Mouse (Mus musculus) limb, embryonic 14.5 days (tissue): ENCODE measurements around the gene Gsg1l. TPM values are rescaled to one million over a fixed set of nuclear protein-coding genes. Genes with fewer than 3 reads are reported as not detected.

Source experiments
- ATAC-seq: fragments of 200-750 bp; cut with Nextera tagmentation; 2 replicates; pipeline ENCODE4 v1.8.0; 2017; ENCODE audit warnings: low read depth, moderate number of reproducible peaks, moderate TSS enrichment; ENCODE audit not compliant: low FRiP score
- DNase-seq: peaks from one replicate; pipeline ENCODE4 v3.0.0-alpha.2; 2015; ENCODE audit warnings: low spot score
- H3K27ac ChIP-seq: fragments of 300-500 bp; sonication (generic); replicated peaks from 2 replicates; pipeline ENCODE4 v1.5.1; 2014; ENCODE audit warnings: low read depth, mild to moderate bottlenecking, low read length, moderate library complexity, mixed read lengths
- H3K27me3 ChIP-seq: fragments of 300-500 bp; sonication (generic); 2 replicates; pipeline ENCODE4 v1.6.1; 2014; ENCODE audit warnings: low read length, mixed read lengths; ENCODE audit not compliant: control insufficient read depth, insufficient read depth
- H3K36me3 ChIP-seq: fragments of 300-500 bp; sonication (generic); 2 replicates; pipeline ENCODE4 v1.6.1; 2014; ENCODE audit warnings: mild to moderate bottlenecking, low read length, moderate library complexity, mixed read lengths; ENCODE audit not compliant: control insufficient read depth, insufficient read depth
- H3K4me1 ChIP-seq: fragments of 300-500 bp; sonication (generic); 2 replicates; pipeline ENCODE4 v1.6.1; 2014; ENCODE audit warnings: antibody characterized with exemption, low read length, mixed read lengths; ENCODE audit not compliant: control insufficient read depth, insufficient read depth
- H3K4me2 ChIP-seq: fragments of 300-500 bp; sonication (generic); replicated peaks from 2 replicates; pipeline ENCODE4 v1.6.1; 2014; ENCODE audit warnings: low read depth, mild to moderate bottlenecking, low read length, moderate library complexity; ENCODE audit not compliant: severe bottlenecking
- H3K4me3 ChIP-seq: fragments of 300-500 bp; sonication (generic); replicated peaks from 2 replicates; pipeline ENCODE4 v1.5.1; 2014; ENCODE audit warnings: low read length
- H3K9ac ChIP-seq: fragments of 300-500 bp; sonication (generic); 2 replicates; pipeline ENCODE4 v1.6.1; 2014; ENCODE audit warnings: mild to moderate bottlenecking, low read depth, low read length, moderate library complexity; ENCODE audit not compliant: severe bottlenecking
- H3K9me3 ChIP-seq: fragments of 300-500 bp; sonication (generic); 2 replicates; pipeline ENCODE4 v1.6.1; 2016; ENCODE audit warnings: low read length; ENCODE audit not compliant: control insufficient read depth
- POLR2A ChIP-seq: fragments of 200-500 bp; IDR thresholded peaks from 2 replicates; pipeline ENCODE4 v1.8.0; 2012; ENCODE audit warnings: inconsistent platforms, mild to moderate bottlenecking, moderate library complexity, borderline replicate concordance; ENCODE audit not compliant: insufficient read depth, insufficient read length; ENCODE audit errors: extremely low read depth
- WGBS: fragments of 180-500 bp; shearing (Covaris S2); extraction: QIAGEN DNeasy Blood & Tissue Kit; methylation state at CpG from one replicate; pipeline ENCODE4 v1.1.7; 2014; 5-methylcytosine and 5-hydroxymethylcytosine counted together
- polyA plus RNA-seq, 2 experiments: library from polyadenylated mRNA; depleted of rRNA in 1 of 2; stranded (reverse) in 1 of 2; unstranded in 1 of 2; fragments of >200 nt; fragmentation: Nextera tagmentation in 1 of 2; extraction: Ambion mirVana in 1 of 2; gene quantifications; 2 replicates each; pipeline versions ENCODE4 v1.2.1 to v1.2.3; 2012 to 2014

The Gsg1l gene
- polyA plus RNA-seq, 2 experiments, result 2.4 to 4.3 TPM

- H3K27ac ChIP-seq, result no peak overlapping the region
- no peaks in the 10 kb centered on the region for H3K36me3 ChIP-seq
- H3K9ac ChIP-seq, result no peak overlapping the region
- H3K9me3 ChIP-seq, result no peaks in the 10 kb centered on the region
- H3K4me1 ChIP-seq, result no peaks in the 10 kb centered on the region
- ATAC-seq (no peak), DNase-seq (no peak)
- 75% methylated on average over 3 of the region's 3 CpGs for WGBS
- no peak for TF ChIP-seq POLR2A
- no peak overlapping the region for H3K4me2 ChIP-seq
- H3K4me3 ChIP-seq, result no peak overlapping the region
- H3K27me3 ChIP-seq, result no peaks in the 10 kb centered on the region
Observed at GRCm38 (mm10) chr7:125987117-125987516, 95.1 kb downstream of the Gsg1l start.

- DNase-seq, result peak; percentile 38
- H3K9me3 ChIP-seq, result no peaks in the 10 kb centered on the region
- H3K4me3 ChIP-seq, result no peak overlapping the region
- no peaks in the 10 kb centered on the region for H3K27me3 ChIP-seq
- no peaks in the 10 kb centered on the region for H3K36me3 ChIP-seq
- 62% methylated on average over 10 of the region's 10 CpGs for WGBS
- no peak overlapping the region for H3K4me2 ChIP-seq
- ATAC-seq, result no peak
- H3K9ac ChIP-seq, result no peak overlapping the region
- TF ChIP-seq POLR2A, result no peak
- H3K4me1 ChIP-seq, result no peaks in the 10 kb centered on the region
- H3K27ac ChIP-seq, result no peak overlapping the region
Observed at GRCm38 (mm10) chr7:125985565-125985964, 96.6 kb downstream of the Gsg1l start.

DNA sequence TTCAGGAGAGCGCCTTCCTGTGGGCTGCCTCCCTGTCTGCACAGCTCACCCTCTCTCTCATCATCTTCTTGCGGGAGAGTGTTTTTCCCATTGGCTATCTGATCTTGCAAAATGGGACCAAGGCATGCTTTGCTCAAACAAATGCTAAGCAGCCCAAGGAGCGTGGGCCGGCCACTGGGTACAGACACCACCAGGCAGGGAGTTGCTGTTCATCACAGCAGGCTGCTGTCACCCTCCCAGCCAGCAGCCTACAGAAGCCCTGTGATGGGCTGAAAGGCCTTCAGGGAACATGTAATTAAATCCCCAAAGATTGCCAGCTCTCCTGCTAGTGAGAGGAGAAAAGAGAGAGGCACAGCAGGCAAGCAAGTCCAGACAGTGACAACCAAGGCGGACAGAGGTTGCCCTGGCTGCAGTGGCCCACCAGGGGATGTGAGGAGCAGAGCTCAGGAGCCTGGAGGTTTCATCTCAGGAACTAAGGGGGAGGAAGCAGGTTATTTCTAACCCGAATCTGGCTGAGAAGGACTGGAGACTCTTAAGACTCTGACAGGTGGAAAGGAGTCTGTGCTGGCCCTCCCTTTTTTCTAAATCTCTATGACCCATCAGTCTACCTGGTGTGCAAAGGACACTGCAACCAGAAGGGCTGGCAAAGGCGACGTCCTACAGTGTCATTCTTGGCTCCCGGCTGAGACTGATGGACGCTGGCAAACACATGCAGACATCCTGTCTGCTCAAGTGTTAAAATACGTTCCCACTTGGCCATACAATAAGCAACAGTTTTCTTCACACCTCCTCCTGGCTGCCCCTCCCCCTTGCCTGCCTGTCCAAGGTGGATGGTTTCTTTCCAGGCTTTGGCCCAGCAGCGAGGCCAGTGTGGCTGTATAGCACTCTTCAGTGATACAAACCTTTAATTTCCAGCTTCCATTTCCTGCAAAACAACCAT is 98.0 kb downstream of the Gsg1l start:
- Histone ChIP-seq H3K27me3 (no peaks in the 10 kb centered on the region), H3K4me2 (no peak overlapping the region), H3K27ac (no peak overlapping the region), H3K36me3 (no peaks in the 10 kb centered on the region), H3K9me3 (no peaks in the 10 kb centered on the region), H3K4me3 (no peak overlapping the region), H3K4me1 (no peaks in the 10 kb centered on the region), H3K9ac (no peak overlapping the region)
- WGBS, result 26% methylated on average over 12 of the region's 12 CpGs
- ATAC-seq, result no peak
- no peak for TF ChIP-seq POLR2A
- no peak for DNase-seq

DNA sequence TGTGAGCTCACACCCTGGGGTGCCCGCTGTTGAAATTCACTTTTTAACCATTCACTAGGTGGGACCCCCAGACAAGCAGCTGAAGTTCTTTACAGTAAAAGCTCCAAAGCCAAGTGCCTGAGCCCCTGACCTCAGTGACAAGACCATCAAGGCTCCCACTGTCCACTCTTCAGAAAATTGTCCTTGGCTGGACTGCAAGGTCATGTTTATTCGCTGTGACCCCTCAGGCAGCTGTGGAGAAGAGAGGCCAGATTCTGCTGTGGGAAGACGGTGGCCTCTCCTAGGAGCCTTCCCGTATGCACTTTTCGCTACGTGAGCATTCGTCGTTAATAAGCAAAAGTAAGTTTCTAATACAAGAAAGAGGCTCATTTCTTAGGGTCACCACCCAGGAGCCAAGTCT is 102.6 kb downstream of the Gsg1l start:
- Histone ChIP-seq H3K4me2 (no peak overlapping the region), H3K9ac (no peak overlapping the region), H3K4me1 (no peaks in the 10 kb centered on the region), H3K36me3 (no peaks in the 10 kb centered on the region), H3K9me3 (no peaks in the 10 kb centered on the region), H3K4me3 (no peak overlapping the region), H3K27ac (no peak overlapping the region), H3K27me3 (no peaks in the 10 kb centered on the region)
- ATAC-seq (no peak), DNase-seq (no peak)
- 86% methylated on average over 8 of the region's 8 CpGs for WGBS
- TF ChIP-seq POLR2A, result no peak

DNA sequence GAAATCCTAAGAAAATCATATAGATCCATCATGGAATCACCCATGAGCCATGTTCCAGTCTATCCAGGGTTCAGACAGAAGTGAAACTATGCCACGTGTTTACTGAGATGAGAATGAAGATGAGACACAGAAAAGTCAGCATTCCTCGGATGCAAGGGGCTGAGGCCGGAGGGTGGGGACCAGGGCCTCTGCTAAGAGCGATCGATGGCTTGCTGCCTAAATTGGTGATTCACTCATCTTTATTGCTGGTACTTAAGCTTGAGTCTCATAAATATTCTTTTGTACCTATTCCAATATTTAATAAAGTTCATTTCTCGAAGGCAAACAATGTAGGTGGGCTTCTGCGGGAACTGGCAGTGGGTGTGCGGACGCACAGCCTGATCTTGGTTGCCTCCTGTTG is 105.5 kb downstream of the Gsg1l start:
- no peak overlapping the region for H3K9ac ChIP-seq
- H3K4me1 ChIP-seq, result peaks cover 11% of the 10 kb centered on the region
- no peaks in the 10 kb centered on the region for H3K9me3 ChIP-seq
- no peak overlapping the region for H3K4me2 ChIP-seq
- no peak overlapping the region for H3K4me3 ChIP-seq
- no peak for ATAC-seq
- no peak overlapping the region for H3K27ac ChIP-seq
- 66% methylated on average over 9 of the region's 9 CpGs for WGBS
- H3K27me3 ChIP-seq, result no peaks in the 10 kb centered on the region
- no peak for TF ChIP-seq POLR2A
- H3K36me3 ChIP-seq, result no peaks in the 10 kb centered on the region
- peak; percentile 54 for DNase-seq
